Mouse (Mus musculus) mature B cell (primary cell): ENCODE data around the gene Gm28308.

ENCODE experiments used
- in situ Hi-C: fragments of 300-500 bp; cut with MboI; formaldehyde crosslinking; loops from 2 replicates; pipeline ENCODE4 v1.14.3; 2019

Gm28308 gene

GRCm38 (mm10) chr6:52213119-52213986 lies at the start of gene Gm28308, which contains the start of gene Hoxa3:
Gene Gm28308, minus strand, starts transcription at chr6:52213339.
Gene Hoxa3, minus strand, starts transcription at chr6:52213336.
- in situ Hi-C loops, result no loop called here

- in situ Hi-C loops, result loop anchor here (10.0 to 25.0 kb wide), 2 partner anchors 325 to 652 kb away; no protein-coding TSS in a partner anchor
Observed at GRCm38 (mm10) chr6:52262463-52263320, 49.6 kb upstream of the Gm28308 start.

GRCm38 (mm10) chr6:52261751-52262462 lies 48.8 kb upstream of the Gm28308 start:
- in situ Hi-C loops, result loop anchor here (10.0 to 25.0 kb wide), 2 partner anchors 325 to 653 kb away; no protein-coding TSS in a partner anchor

GRCm38 (mm10) chr6:52260654-52261575 lies 47.8 kb upstream of the Gm28308 start, which contains the start of gene Hoxa13:
Gene Hoxa13, minus strand, starts transcription at chr6:52260880.
- in situ Hi-C loops, result loop anchor here (10.0 to 25.0 kb wide), 2 partner anchors 326 to 654 kb away; no protein-coding TSS in a partner anchor

- in situ Hi-C loops, result loop anchor here (10.0 to 25.0 kb wide), 2 partner anchors 327 to 655 kb away; no protein-coding TSS in a partner anchor
Observed at GRCm38 (mm10) chr6:52259811-52260261, 46.7 kb upstream of the Gm28308 start.

- in situ Hi-C loops, result loop anchor here (25.0 kb wide), 1 partner anchor 328 kb away; no protein-coding TSS in a partner anchor
Observed at GRCm38 (mm10) chr6:52259081-52259790, 46.1 kb upstream of the Gm28308 start.

GRCm38 (mm10) chr6:52256956-52257355 lies 43.8 kb upstream of the Gm28308 start:
- in situ Hi-C loops, result loop anchor here (25.0 kb wide), 1 partner anchor 330 kb away; no protein-coding TSS in a partner anchor

- in situ Hi-C loops, result loop anchor here (25.0 kb wide), 1 partner anchor 333 kb away; no protein-coding TSS in a partner anchor
Observed at GRCm38 (mm10) chr6:52253511-52254500, 40.7 kb upstream of the Gm28308 start.

- in situ Hi-C loops, result loop anchor here (25.0 kb wide), 1 partner anchor 334 kb away; no protein-coding TSS in a partner anchor
Observed at GRCm38 (mm10) chr6:52252775-52253376, 39.7 kb upstream of the Gm28308 start.

GRCm38 (mm10) chr6:52252016-52252774 lies 39.1 kb upstream of the Gm28308 start:
- in situ Hi-C loops, result loop anchor here (25.0 kb wide), 1 partner anchor 335 kb away; no protein-coding TSS in a partner anchor

- in situ Hi-C loops, result loop anchor here (25.0 kb wide), 1 partner anchor 336 kb away; no protein-coding TSS in a partner anchor
Observed at GRCm38 (mm10) chr6:52251177-52251879, 38.2 kb upstream of the Gm28308 start.

GRCm38 (mm10) chr6:52249826-52250225 lies 36.7 kb upstream of the Gm28308 start:
- in situ Hi-C loops, result loop anchor here (25.0 kb wide), 2 partner anchors 337 to 1438 kb away; no protein-coding TSS in a partner anchor

GRCm38 (mm10) chr6:52249415-52249738 lies 36.2 kb upstream of the Gm28308 start:
- in situ Hi-C loops, result loop anchor here (25.0 kb wide), 1 partner anchor 1437 kb away; no protein-coding TSS in a partner anchor

- in situ Hi-C loops, result loop anchor here (25.0 kb wide), 1 partner anchor 1437 kb away; no protein-coding TSS in a partner anchor
Observed at GRCm38 (mm10) chr6:52248638-52249414, 35.7 kb upstream of the Gm28308 start.
